Mouse (Mus musculus) B cell, adult 62 days (primary cell): Measurements from ENCODE around the gene Adam26a. TPM values are rescaled to one million over a fixed set of nuclear protein-coding genes. Genes with fewer than 3 reads are reported as not detected.

Experiments
- total RNA-seq: library from RNA; stranded (reverse); gene quantifications from 4 replicates; pipeline ENCODE4 v1.2.4, GENCODE M21; 2023

Gene Adam26a
- not detected in 4 replicates for total RNA-seq

GRCm38 (mm10) chr8:43576607-43577006 lies at the start of gene Adam26a:
Gene Adam26a (minus strand): TSS chr8:43576707.

DNA sequence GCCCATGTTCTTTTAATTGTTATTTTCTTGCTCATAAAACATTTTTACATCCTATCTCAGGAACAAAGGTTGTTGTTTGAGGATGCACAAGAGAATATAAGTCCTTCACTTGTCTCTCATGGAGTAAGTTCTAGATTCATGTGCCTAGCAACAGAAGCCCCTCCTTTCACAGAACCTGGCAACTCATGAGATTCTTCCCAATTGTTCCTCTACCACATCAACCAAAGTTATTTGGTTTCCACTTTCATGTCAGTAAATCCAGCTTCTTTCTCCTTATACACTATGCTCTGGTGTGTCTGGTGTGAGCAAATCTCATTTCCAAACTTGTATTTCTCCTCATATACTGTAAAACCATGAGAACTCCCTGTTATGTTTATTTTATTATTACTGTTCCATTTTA lies 48.5 kb downstream of the Adam26a start, which contains the start of gene Adam26b:
Adam26b (minus strand) TSS at position 101 of the 400 bp plus-strand sequence.

Other genes with a start within 250 kb of the Adam26a start
- gene Adam26b, start 48.6 kb downstream of the Adam26a start, total RNA-seq = not detected in 4 replicates
- gene Gm5346, start 50.6 kb upstream of the Adam26a start, total RNA-seq = not detected in 4 replicates
- not detected in 4 replicates for gene Adam34, start 133.3 kb upstream of the Adam26a start, total RNA-seq